Mouse (Mus musculus) G1E (cell line): ENCODE measurements at regions not wholly inside any gene's neighbourhood (a gene's known extent, or its start where the extent isn't known, plus 50 kb on each side); places are given as distances from the start of the nearest gene placed in this dataset.

Source experiments
- CTCF ChIP-seq: IDR thresholded peaks from 2 replicates; pipeline ENCODE4 v1.5.1; 2012; ENCODE audit warnings: low read depth, low read length, inconsistent platforms, mixed read lengths
- GATA1 ChIP-seq: IDR thresholded peaks from 2 replicates; pipeline ENCODE4 v1.6.1; 2012; ENCODE audit warnings: borderline replicate concordance, low read length, inconsistent platforms, mixed read lengths

GRCm38 (mm10) chr13:46058862-46059261 is 94.1 kb upstream of the Atxn1 start:
- no peak for TF ChIP-seq CTCF
- TF ChIP-seq GATA1, result no peak
